In genomic region chr5:117469572-117469971, GRCm38 (mm10) we compare ENCODE assay signal across 28 mouse cellular contexts. TPM values are rescaled to one million over a fixed set of nuclear protein-coding genes. Genes with fewer than 3 reads are reported as not detected.
A peak's percentile ranks its signal among the peaks of the same experiment; 100 is the strongest.
DNase-seq lines count a peak whose midpoint lies in the region; ATAC-seq and TF ChIP-seq lines count a peak whose summit lies in the region.
"Had no signal": no experiment of that assay in that cellular context is flagged by ENCODE, and none has a peak within 500 bp of the region (broad histone marks: within the 10 kb centered on the region; RNA-seq: fewer than 3 reads in every experiment).

No protein-coding gene starts in this region.

- H3K27me3 ChIP-seq in liver, embryonic 14.5 days (ENCODE audit: control insufficient read depth, insufficient read depth, low read length), result no peaks in the 10 kb centered on the region
- H3K27me3 ChIP-seq: forebrain, embryonic 15.5 days; hindbrain, embryonic 12.5 days; limb, embryonic 15.5 days; midbrain, embryonic 15.5 days; neural tube, embryonic 15.5 days; stomach, embryonic 15.5 days had no signal

- TF ChIP-seq EP300 in liver, embryonic 14.5 days (IDR thresholded peaks at IDR 0.05; ENCODE audit: low read depth), result peak; percentile 87

- H3K9ac ChIP-seq in liver, embryonic 14.5 days (replicated peaks), result no peak overlapping the region
- H3K9ac ChIP-seq: forebrain, embryonic 15.5 days; hindbrain, embryonic 12.5 days; limb, embryonic 15.5 days; midbrain, embryonic 15.5 days; neural tube, embryonic 15.5 days; stomach, embryonic 15.5 days had no signal

- no peak for TF ChIP-seq CTCF in liver, embryonic 14.5 days (IDR thresholded peaks at IDR 0.05; ENCODE audit: low read depth)

- H3K4me1 ChIP-seq in liver, embryonic 14.5 days (replicated peaks; ENCODE audit: control insufficient read depth in 2 of 2, insufficient read depth in 2 of 2, low read length in 1 of 2), result peaks cover 0 to 10% of the 10 kb centered on the region in 2 experiments; a peak in 3 of 4 replicates
- H3K4me1 ChIP-seq: forebrain, embryonic 15.5 days; hindbrain, embryonic 12.5 days; limb, embryonic 10.5 days; limb, embryonic 15.5 days; midbrain, embryonic 10.5 days; midbrain, embryonic 15.5 days; neural tube, embryonic 15.5 days; stomach, embryonic 15.5 days had no signal

- no peak overlapping the region for H3K27ac ChIP-seq in liver, embryonic 14.5 days
- H3K27ac ChIP-seq: forebrain, embryonic 15.5 days; hindbrain, embryonic 12.5 days; limb, embryonic 10.5 days; limb, embryonic 15.5 days; macrophage; midbrain, embryonic 10.5 days; midbrain, embryonic 15.5 days; neural tube, embryonic 15.5 days; stomach, embryonic 15.5 days had no signal

- peak; percentile 79 for DNase-seq in MEL-GATA-1-ER (ENCODE audit: extremely low read depth, low read depth)
- peak; percentile 9 for DNase-seq in induced T-regulatory cell, adult 2 months (ENCODE audit: low read depth)
- DNase-seq in liver, embryonic 14.5 days (ENCODE audit: low read depth in 3 of 3, low spot score in 3 of 3), result peak in 1 of 3 experiments; percentile 23
- DNase-seq in lung, adult 18-20 months, result no peak
- DNase-seq in heart, adult 8-10 months (ENCODE audit: low spot score), result no peak
- DNase-seq in frontal cortex, adult 2 months (ENCODE audit: extremely low spot score in 1 of 2, low spot score in 1 of 2), result no peak
- DNase-seq: adrenal gland, adult 8-10 months; cerebellum, adult 11-12 months; cerebellum, postnatal 14 days; kidney, adult 9 months; kidney, postnatal 14 days; layer of hippocampus, adult 9-11 months; retina, postnatal 1 day; right cerebral cortex, postnatal 14 days; thymus, postnatal 14 days had no signal

- no peaks in the 10 kb centered on the region for H3K36me3 ChIP-seq in liver, embryonic 14.5 days (replicated peaks; ENCODE audit: control insufficient read depth, insufficient read depth, low read depth)
- H3K36me3 ChIP-seq: forebrain, embryonic 15.5 days; limb, embryonic 10.5 days; limb, embryonic 15.5 days; midbrain, embryonic 10.5 days; midbrain, embryonic 15.5 days; neural tube, embryonic 15.5 days; stomach, embryonic 15.5 days had no signal

- ATAC-seq in liver, embryonic 14.5 days (ENCODE audit: insufficient read depth), result peak; percentile 82; the same call in 1 of the 2 replicates
- ATAC-seq in megakaryocyte-erythroid progenitor cell, adult 5-6 weeks (replicated peaks; ENCODE audit: low FRiP score, low TSS enrichment, poor library complexity, severe bottlenecking), result peak; percentile 84
- ATAC-seq in frontal cortex, adult (ENCODE audit: low TSS enrichment), result no peak
- ATAC-seq: forebrain, embryonic 15.5 days; intestine, postnatal 0 days; midbrain, embryonic 15.5 days had no signal

- H3K4me3 ChIP-seq in liver, embryonic 14.5 days (ENCODE audit: insufficient read depth in 1 of 2, low read depth in 2 of 2, low read length in 2 of 2), result no peak overlapping the region
- H3K4me3 ChIP-seq: forebrain, embryonic 15.5 days; hindbrain, embryonic 12.5 days; limb, embryonic 10.5 days; limb, embryonic 15.5 days; midbrain, embryonic 10.5 days; midbrain, embryonic 15.5 days; neural tube, embryonic 15.5 days; stomach, embryonic 15.5 days had no signal

- H3K4me2 ChIP-seq in liver, embryonic 14.5 days (ENCODE audit: low read depth), result no peak overlapping the region
- H3K4me2 ChIP-seq: forebrain, embryonic 15.5 days; hindbrain, embryonic 12.5 days; limb, embryonic 15.5 days; midbrain, embryonic 15.5 days; neural tube, embryonic 15.5 days; stomach, embryonic 15.5 days had no signal

- WGBS in liver, embryonic 14.5 days (ENCODE audit: insufficient replicate concordance), result 16% methylated on average over 8 of the region's 8 CpGs

- H3K9me3 ChIP-seq in liver, embryonic 14.5 days (ENCODE audit: control insufficient read depth, low read length), result no peaks in the 10 kb centered on the region
- H3K9me3 ChIP-seq: forebrain, embryonic 15.5 days; limb, embryonic 10.5 days; limb, embryonic 15.5 days; midbrain, embryonic 10.5 days; midbrain, embryonic 15.5 days; neural tube, embryonic 15.5 days; stomach, embryonic 15.5 days had no signal

RNA-seq across cellular contexts. Expression of gene Ksr2, which starts 55.8 kb away (rescaled TPM):
- 0.01 and 0.02 TPM in 2 replicates for polyA plus RNA-seq in liver, embryonic 14.5 days (2012; rRNA removed)
- 0.04 TPM in 1 of 2 replicates, not detected in the other for polyA plus RNA-seq in liver, embryonic 14.5 days (2014; fragmentation: Nextera tagmentation; extraction: Ambion mirVana)
- 0.25 TPM in 1 of 2 replicates, not detected in the other for total RNA-seq in megakaryocyte-erythroid progenitor cell, adult 5-6 weeks (2014; fragmentation: Nextera tagmentation)
- not detected in 2 replicates for total RNA-seq in megakaryocyte-erythroid progenitor cell, adult 5-6 weeks (2017)
- under 1 TPM; 0.03 to 0.11 (median 0.06) TPM for total RNA-seq in heart, adult 8-10 months (2022)
- 9.1 and 9.4 TPM in 2 replicates for polyA plus RNA-seq in frontal cortex, adult 2 months (2012; rRNA removed)
- total RNA-seq: heart, postnatal 25 days had no signal
- polyA plus RNA-seq: limb, embryonic 10.5 days had no signal

Comparison
In these comparisons a context has a peak if more than half of its experiments do, and no peak if none do; other contexts are left out.
1. DNase-seq: peak in MEL-GATA-1-ER (single experiment) and induced T-regulatory cell, adult 2 months (single experiment); none in lung, adult 18-20 months (0 of 2), heart, adult 8-10 months (single experiment) and frontal cortex, adult 2 months (0 of 2).